Mouse (Mus musculus): ENCODE results near the gene Olfr874. TPM values are rescaled to one million over a fixed set of nuclear protein-coding genes. Genes with fewer than 3 reads are reported as not detected.
"Not testable (repeated sequence)": the region's sequence is repeated elsewhere in the genome, so short reads cannot be mapped to it uniquely, and the experiment has no call there.

The Olfr874 gene
- not detected for total RNA-seq (2021)
- long read RNA-seq, result 0 reads

- no peak for DNase-seq (ENCODE audit: low spot score in 2 of 2)
Observed at GRCm38 (mm10) chr9:37744806-37745205, at the start of gene Olfr874. TSS of gene Olfr874 (plus strand) at chr9:37745106.

- no peak for DNase-seq (ENCODE audit: low spot score in 2 of 2)
Observed at GRCm38 (mm10) chr9:37716150-37716549, 28.8 kb upstream of the Olfr874 start, which contains the start of gene Olfr160. TSS of gene Olfr160 (minus strand) at chr9:37716250.

DNA sequence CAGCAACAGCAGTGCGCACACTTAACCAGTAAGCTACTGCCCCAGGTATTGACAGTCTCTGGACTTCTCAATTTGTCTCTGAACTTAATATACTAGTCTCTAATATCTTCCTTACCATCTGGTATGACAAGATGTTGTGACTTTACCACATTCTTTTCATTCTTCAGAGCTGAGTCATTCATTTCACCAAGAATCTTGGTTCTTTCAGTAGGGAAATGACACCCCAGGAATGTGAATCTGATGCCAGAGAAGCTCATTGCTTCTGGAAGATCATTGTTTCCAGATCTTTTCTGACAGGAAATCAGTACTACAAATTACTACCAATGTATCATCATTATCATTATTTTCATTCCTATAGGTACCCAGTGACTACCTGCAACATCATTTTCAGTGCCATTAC is 10.6 kb upstream of the Olfr874 start:
- no peak for DNase-seq (ENCODE audit: low spot score in 2 of 2)

DNA sequence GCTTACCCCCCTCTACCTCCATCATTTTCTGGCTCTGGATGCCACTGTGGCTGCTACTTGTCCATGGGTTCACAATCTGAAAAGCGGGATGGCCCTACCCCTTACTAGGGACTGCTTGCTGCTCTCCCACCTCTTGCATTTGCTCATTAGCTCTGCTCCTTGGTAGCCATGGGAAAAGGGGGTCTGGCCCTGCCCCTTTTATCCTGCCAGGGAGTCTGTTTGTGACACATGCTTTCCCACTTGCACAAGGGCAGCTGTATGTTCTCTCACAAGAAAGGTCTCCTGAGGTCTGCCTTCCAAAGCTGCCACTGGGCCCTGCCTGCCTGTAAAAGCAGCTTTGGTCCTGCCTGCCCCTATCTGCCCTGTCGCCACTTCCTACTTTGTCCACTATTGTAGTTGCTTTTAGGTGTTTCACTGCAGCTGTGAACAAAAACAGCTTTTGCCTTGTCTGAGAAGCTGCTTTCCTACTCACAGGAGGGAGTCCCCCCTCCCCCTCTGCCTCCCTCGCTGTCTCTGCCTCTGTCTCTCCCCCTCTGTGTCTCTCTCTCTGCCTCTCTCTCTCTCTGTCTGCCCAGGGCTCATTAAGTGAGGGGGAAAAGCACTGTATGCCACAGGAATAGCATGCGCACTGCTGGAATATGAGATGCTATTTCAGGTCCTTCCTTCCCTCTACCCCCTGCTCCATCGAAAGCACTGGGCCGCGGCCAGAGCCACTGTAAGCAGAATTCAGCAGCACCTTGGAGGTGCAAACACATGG is 5.6 kb downstream of the Olfr874 start:
- peak in 1 of 2 experiments; percentile 9 for DNase-seq (ENCODE audit: low spot score in 2 of 2)

- no peak for DNase-seq (ENCODE audit: low spot score in 2 of 2)
Observed at GRCm38 (mm10) chr9:37751467-37751866, 6.6 kb downstream of the Olfr874 start.

DNA sequence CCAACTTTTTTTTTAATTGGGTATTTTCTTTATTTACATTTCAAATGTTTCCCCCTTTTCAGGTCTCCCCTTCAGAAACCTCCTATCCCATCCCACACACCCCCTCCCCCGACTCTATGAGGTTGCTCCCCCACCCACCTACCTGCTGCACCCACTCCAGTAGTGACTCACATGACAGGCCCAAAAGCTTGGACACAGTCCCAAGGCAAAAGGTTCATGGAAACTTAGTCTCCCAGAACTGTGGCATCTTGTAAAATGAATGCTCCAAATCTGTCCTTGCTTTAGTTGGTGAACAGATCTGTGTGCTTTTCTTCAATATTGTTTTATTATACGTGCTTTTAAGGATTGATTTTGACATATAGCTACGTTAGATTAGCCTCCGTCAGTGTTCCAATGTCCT is 7.1 kb downstream of the Olfr874 start:
- DNase-seq (ENCODE audit: low spot score in 2 of 2), result no peak

DNA sequence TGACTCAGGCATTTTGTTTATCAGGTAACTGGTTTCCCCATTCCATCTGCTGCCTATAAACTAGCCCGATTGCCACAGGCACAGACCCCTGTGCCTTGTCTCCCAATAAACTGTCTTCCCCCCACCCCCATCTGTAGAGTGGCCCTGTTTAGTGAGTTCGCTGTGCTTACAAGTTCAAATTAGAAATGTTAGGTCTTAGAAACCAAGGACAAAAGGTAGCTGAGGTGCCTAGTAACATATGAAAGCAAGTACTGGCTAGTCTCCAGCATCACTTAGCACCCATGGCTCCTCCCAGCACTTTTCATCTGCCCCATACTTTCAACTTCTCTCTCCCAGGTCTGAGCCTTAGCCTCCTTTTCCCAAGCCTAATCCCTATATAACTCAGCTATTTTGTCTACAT is 16.8 kb downstream of the Olfr874 start:
- DNase-seq (ENCODE audit: low spot score in 2 of 2), result no peak

- peak in 1 of 2 experiments; percentile 30 for DNase-seq (ENCODE audit: low spot score in 2 of 2)
Observed at GRCm38 (mm10) chr9:37762541-37762940, 17.6 kb downstream of the Olfr874 start.

DNA sequence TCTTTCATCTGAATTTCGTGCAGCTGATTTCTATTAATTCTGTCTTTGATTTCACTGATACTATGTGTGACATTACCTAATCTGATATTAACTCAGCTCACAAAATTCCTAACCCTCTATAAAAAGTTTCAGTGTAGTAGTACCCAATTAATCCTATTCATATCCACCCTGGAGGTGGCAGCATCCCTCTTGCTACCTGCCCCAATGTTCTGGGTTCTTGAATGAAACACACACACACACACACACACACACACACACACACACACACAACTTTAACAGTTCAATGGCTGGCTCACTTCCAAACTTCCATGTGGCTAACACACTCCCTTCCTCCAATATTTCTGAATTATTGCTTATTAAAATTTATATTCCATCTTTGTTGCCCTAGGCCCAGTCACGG is 25.8 kb downstream of the Olfr874 start:
- DNase-seq (ENCODE audit: low spot score in 2 of 2), result no peak

GRCm38 (mm10) chr9:37771759-37772158 is 26.9 kb downstream of the Olfr874 start, which contains the start of gene Olfr875:
TSS of gene Olfr875 (plus strand) at chr9:37771857.
- no peak for DNase-seq (ENCODE audit: low spot score in 2 of 2)

DNA sequence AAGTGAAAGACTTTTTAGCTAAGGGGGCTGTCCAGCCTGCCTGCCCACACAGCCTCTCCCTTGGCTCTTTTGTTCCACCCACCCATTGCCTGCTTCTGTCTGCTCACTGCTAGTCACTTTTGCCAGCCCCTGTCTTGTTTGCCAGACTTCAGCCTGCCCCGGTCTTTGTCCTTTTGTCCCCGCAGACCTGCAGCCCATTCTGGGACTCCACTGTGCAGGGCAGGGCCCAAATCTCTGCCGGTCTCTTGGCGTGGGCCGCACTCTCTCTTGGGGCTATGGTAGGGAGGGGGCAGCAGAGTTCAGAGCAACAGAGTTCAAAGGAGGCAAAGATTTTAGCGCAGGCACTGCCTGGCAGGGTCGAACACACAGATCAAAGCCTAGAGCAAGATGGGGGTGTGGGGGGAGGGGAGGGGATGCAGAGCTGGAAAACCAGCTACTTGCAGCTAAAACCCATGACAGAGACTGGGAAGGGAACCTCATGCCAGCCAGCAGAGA is 37.9 kb downstream of the Olfr874 start:
- peak; percentile 36 to 57 for DNase-seq (ENCODE audit: low spot score in 2 of 2)

GRCm38 (mm10) chr9:37783394-37784387 is 38.8 kb downstream of the Olfr874 start:
- not testable (repeated sequence) for DNase-seq (ENCODE audit: low spot score in 2 of 2)

DNA sequence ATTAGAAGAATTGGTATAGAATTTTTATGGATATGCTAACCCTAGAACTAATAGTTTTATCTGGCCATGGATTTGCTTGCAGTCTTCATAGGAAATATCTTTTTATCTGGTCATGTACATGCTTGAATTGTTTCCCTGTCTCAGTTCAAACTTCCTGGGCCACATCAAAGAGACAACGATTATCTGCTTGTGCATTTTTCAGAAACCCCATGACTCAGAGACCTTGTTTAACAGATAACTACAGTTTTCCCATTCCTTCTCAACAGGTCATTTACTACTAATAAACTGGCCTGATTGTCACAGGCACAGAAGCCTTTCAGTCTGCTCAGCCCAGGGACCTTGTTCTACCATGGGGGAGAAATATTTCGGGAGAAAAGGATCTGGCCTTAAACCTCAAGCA is 41.5 kb downstream of the Olfr874 start:
- no peak for DNase-seq (ENCODE audit: low spot score in 2 of 2)

Other genes starting within 250 kb of the Olfr874 start
- gene Esam, start 217.0 kb upstream of the Olfr874 start, total RNA-seq (2021), result 10 to 100 TPM; 30.3 to 31.5 TPM
- gene Vsig2, start 205.9 kb upstream of the Olfr874 start, total RNA-seq (2021), result 1 to 10 TPM; 2.4 to 4.8 TPM
- gene Nrgn, start 192.2 kb upstream of the Olfr874 start, total RNA-seq (2021), result 1,000 to 10,000 TPM; 1,430 to 1,457 TPM
- gene Siae, start 189.4 kb upstream of the Olfr874 start, total RNA-seq (2021), result 10 to 100 TPM; 10.9 to 12.0 TPM
- gene Spa17, start 131.4 kb upstream of the Olfr874 start, total RNA-seq (2021), result 1 to 10 TPM; 2.2 TPM
- 10 to 100 TPM; 53.4 to 55.6 TPM for gene Tbrg1, start 87.8 kb upstream of the Olfr874 start, total RNA-seq (2021)
- not detected for gene Panx3, start 75.9 kb upstream of the Olfr874 start, total RNA-seq (2021)
- gene Olfr160, start 28.9 kb upstream of the Olfr874 start, total RNA-seq (2021), result not detected
- not detected for gene Olfr875, start 26.8 kb downstream of the Olfr874 start, total RNA-seq (2021)
- gene Olfr876, start 57.9 kb downstream of the Olfr874 start, total RNA-seq (2021), result not detected
- gene Olfr877, start 109.2 kb downstream of the Olfr874 start, total RNA-seq (2021), result not detected
- not detected for gene Olfr145, start 151.6 kb downstream of the Olfr874 start, total RNA-seq (2021)
- gene Olfr878, start 172.7 kb downstream of the Olfr874 start, total RNA-seq (2021), result not detected
- gene Olfr881, start 246.7 kb downstream of the Olfr874 start, total RNA-seq (2021), result not detected

All from layer of hippocampus, postnatal 10 days (tissue).